Mouse (Mus musculus) adrenal gland, adult 2 months (tissue): Measurements from ENCODE around the gene Slc27a5. TPM values are rescaled to one million over a fixed set of nuclear protein-coding genes. Genes with fewer than 3 reads are reported as not detected.

Experiments
- polyA plus RNA-seq: library from polyadenylated mRNA; depleted of rRNA; stranded (reverse); fragments of >200 nt; gene quantifications from 2 replicates; pipeline ENCODE4 v1.2.3, GENCODE M21; 2012; rRNA removed
- total RNA-seq, 2 experiments: library from RNA; stranded (reverse); gene quantifications; 2 replicates each; pipeline ENCODE4 v1.2.3; 2021

Gene Slc27a5
- total and polyA plus RNA-seq, 3 experiments: 0.38 to 1.5 TPM; not detected in 1

Other genes with a start within 250 kb of the Slc27a5 start
- gene Zscan18, start 194.6 kb downstream of the Slc27a5 start, total RNA-seq: 1 to 10 TPM; 3.8 TPM
- gene Zscan18, start 194.6 kb downstream of the Slc27a5 start, polyA plus RNA-seq: 1.4 and 2.3 TPM in 2 replicates
- 1 to 10 TPM; 9.6 to 9.9 TPM for gene Zfp329, start 179.3 kb downstream of the Slc27a5 start, total RNA-seq
- gene Zfp329, start 179.3 kb downstream of the Slc27a5 start, polyA plus RNA-seq: 0.28 TPM in 2 replicates
- gene Zfp110, start 163.4 kb downstream of the Slc27a5 start, total RNA-seq: 10 to 100 TPM; 19.6 to 24.4 TPM
- gene Zfp110, start 163.4 kb downstream of the Slc27a5 start, polyA plus RNA-seq: 5.6 and 7.1 TPM in 2 replicates
- 1 to 10 TPM; 2.9 to 3.7 TPM for gene Zfp128, start 117.0 kb downstream of the Slc27a5 start, total RNA-seq
- 0.28 and 0.43 TPM in 2 replicates for gene Zfp128, start 117.0 kb downstream of the Slc27a5 start, polyA plus RNA-seq
- 10 to 100 TPM; 12.9 to 13.3 TPM for gene Zscan22, start 100.4 kb downstream of the Slc27a5 start, total RNA-seq
- gene Zscan22, start 100.4 kb downstream of the Slc27a5 start, polyA plus RNA-seq: 7.5 and 7.7 TPM in 2 replicates
- 100 to 1,000 TPM; 950 to 963 TPM for gene Rps5, start 75.9 kb downstream of the Slc27a5 start, total RNA-seq
- gene Rps5, start 75.9 kb downstream of the Slc27a5 start, polyA plus RNA-seq: 882 and 918 TPM in 2 replicates
- gene Rnf225, start 70.8 kb downstream of the Slc27a5 start, total RNA-seq: under 1 TPM; 0.12 to 0.28 TPM
- 0.27 and 0.39 TPM in 2 replicates for gene Rnf225, start 70.8 kb downstream of the Slc27a5 start, polyA plus RNA-seq
- gene Zfp324, start 32.4 kb downstream of the Slc27a5 start, total RNA-seq: 10 to 100 TPM; 10.0 to 11.1 TPM
- gene Zfp324, start 32.4 kb downstream of the Slc27a5 start, polyA plus RNA-seq: 9.4 and 9.7 TPM in 2 replicates
- gene Zfp446, start 20.3 kb downstream of the Slc27a5 start, total RNA-seq: 1 to 10 TPM; 5.2 to 7.0 TPM
- gene Zfp446, start 20.3 kb downstream of the Slc27a5 start, polyA plus RNA-seq: 6.8 and 8.1 TPM in 2 replicates
- gene Trim28, start 922 bp upstream of the Slc27a5 start, total RNA-seq: 100 to 1,000 TPM; 212 to 228 TPM
- 173 and 261 TPM in 2 replicates for gene Trim28, start 922 bp upstream of the Slc27a5 start, polyA plus RNA-seq
- gene Zbtb45, start 11.8 kb upstream of the Slc27a5 start, total RNA-seq: 10 to 100 TPM; 10.7 to 15.5 TPM
- gene Zbtb45, start 11.8 kb upstream of the Slc27a5 start, polyA plus RNA-seq: 53.7 and 59.9 TPM in 2 replicates
- 100 to 1,000 TPM; 212 to 215 TPM for gene Chmp2a, start 36.6 kb upstream of the Slc27a5 start, total RNA-seq
- gene Chmp2a, start 36.6 kb upstream of the Slc27a5 start, polyA plus RNA-seq: 37.2 and 41.9 TPM in 2 replicates
- 100 to 1,000 TPM; 196 to 219 TPM for gene Ube2m, start 40.1 kb upstream of the Slc27a5 start, total RNA-seq
- gene Ube2m, start 40.1 kb upstream of the Slc27a5 start, polyA plus RNA-seq: 98.5 and 122 TPM in 2 replicates
- gene Mzf1, start 56.6 kb upstream of the Slc27a5 start, total RNA-seq: 1 to 10 TPM; 1.7 to 2.3 TPM
- 8.0 and 9.6 TPM in 2 replicates for gene Mzf1, start 56.6 kb upstream of the Slc27a5 start, polyA plus RNA-seq
- not detected for gene Vmn1r85, start 97.0 kb upstream of the Slc27a5 start, total RNA-seq
- not detected in 2 replicates for gene Vmn1r85, start 97.0 kb upstream of the Slc27a5 start, polyA plus RNA-seq
- gene Vmn1r86, start 121.7 kb upstream of the Slc27a5 start, total RNA-seq: not detected
- not detected in 2 replicates for gene Vmn1r86, start 121.7 kb upstream of the Slc27a5 start, polyA plus RNA-seq
- gene Vmn1r87, start 142.0 kb upstream of the Slc27a5 start, total RNA-seq: not detected
- gene Vmn1r87, start 142.0 kb upstream of the Slc27a5 start, polyA plus RNA-seq: not detected in 2 replicates
- under 1 TPM; 0.14 to 0.17 TPM for gene Vmn1r88, start 161.4 kb upstream of the Slc27a5 start, total RNA-seq
- gene Vmn1r88, start 161.4 kb upstream of the Slc27a5 start, polyA plus RNA-seq: not detected in 2 replicates
- gene Vmn1r89, start 214.8 kb upstream of the Slc27a5 start, total RNA-seq: not detected
- gene Vmn1r89, start 214.8 kb upstream of the Slc27a5 start, polyA plus RNA-seq: not detected in 2 replicates